Mouse (Mus musculus) stomach, embryonic 15.5 days (tissue): ENCODE results near the gene Ucn2. TPM values are rescaled to one million over a fixed set of nuclear protein-coding genes. Genes with fewer than 3 reads are reported as not detected.

ENCODE experiments used
- ATAC-seq: fragments of 200-750 bp; cut with Nextera tagmentation; 2 replicates; pipeline ENCODE4 v1.8.0; 2017; ENCODE audit warnings: low read depth, moderate number of reproducible peaks, moderate TSS enrichment; ENCODE audit not compliant: insufficient read depth, low FRiP score
- H3K27ac ChIP-seq: fragments of 300-500 bp; sonication (generic); 2 replicates; pipeline ENCODE4 v1.5.1; 2015; ENCODE audit warnings: mild to moderate bottlenecking, inconsistent platforms
- H3K27me3 ChIP-seq: fragments of 300-500 bp; sonication (generic); replicated peaks from 2 replicates; pipeline ENCODE4 v1.6.1; 2015; ENCODE audit warnings: inconsistent platforms
- H3K36me3 ChIP-seq: fragments of 300-500 bp; sonication (generic); 2 replicates; pipeline ENCODE4 v1.6.1; 2015; ENCODE audit warnings: inconsistent platforms
- H3K4me1 ChIP-seq: fragments of 300-500 bp; sonication (generic); 2 replicates; pipeline ENCODE4 v1.6.1; 2015; ENCODE audit warnings: inconsistent platforms
- H3K4me2 ChIP-seq: fragments of 300-500 bp; sonication (generic); 2 replicates; pipeline ENCODE4 v1.6.1; 2015; ENCODE audit warnings: mild to moderate bottlenecking, inconsistent platforms
- H3K4me3 ChIP-seq: fragments of 300-500 bp; sonication (generic); replicated peaks from 2 replicates; pipeline ENCODE4 v1.5.1; 2015; ENCODE audit warnings: inconsistent platforms
- H3K9ac ChIP-seq: fragments of 300-500 bp; sonication (generic); 2 replicates; pipeline ENCODE4 v1.6.1; 2015; ENCODE audit warnings: inconsistent platforms
- H3K9me3 ChIP-seq: fragments of 300-500 bp; sonication (generic); 2 replicates; pipeline ENCODE4 v1.6.1; 2016; ENCODE audit warnings: inconsistent platforms
- WGBS: fragments of 180-500 bp; shearing (Covaris S2); methylation state at CpG from one replicate; pipeline ENCODE4 v1.1.7; 2015; 5-methylcytosine and 5-hydroxymethylcytosine counted together
- polyA plus RNA-seq: library from polyadenylated mRNA; unstranded; fragments of >200 nt; fragmentation: Nextera tagmentation; extraction: Ambion mirVana; gene quantifications from 2 replicates; pipeline ENCODE4 v1.2.1, GENCODE M21; 2015

Gene Ucn2
- polyA plus RNA-seq, 1 experiment from 2014 or later = 0.12 TPM

- H3K9ac ChIP-seq = no peak overlapping the region
- no peaks in the 10 kb centered on the region for H3K36me3 ChIP-seq
- 67% methylated on average over 9 of the region's 9 CpGs for WGBS
- H3K4me1 ChIP-seq = peaks cover 5% of the 10 kb centered on the region; the same call in 1 of the 2 replicates
- no peak overlapping the region for H3K4me3 ChIP-seq
- H3K27me3 ChIP-seq = no peaks in the 10 kb centered on the region
- no peak for ATAC-seq
- no peak overlapping the region for H3K4me2 ChIP-seq
- H3K9me3 ChIP-seq = no peaks in the 10 kb centered on the region
- no peak overlapping the region for H3K27ac ChIP-seq
Observed at GRCm38 (mm10) chr9:108996411-108996810, 10.6 kb downstream of the Ucn2 start.

GRCm38 (mm10) chr9:108998287-108999166, 12.7 kb downstream of the Ucn2 start:
- WGBS = 79% methylated on average over 19 of the region's 19 CpGs
- Histone ChIP-seq H3K9me3 (no peaks in the 10 kb centered on the region), H3K36me3 (no peaks in the 10 kb centered on the region), H3K4me2 (no peak overlapping the region), H3K27ac (no peak overlapping the region), H3K4me1 (no peaks in the 10 kb centered on the region), H3K4me3 (no peak overlapping the region), H3K27me3 (no peaks in the 10 kb centered on the region), H3K9ac (no peak overlapping the region)
- no peak for ATAC-seq

- Histone ChIP-seq H3K36me3 (no peaks in the 10 kb centered on the region), H3K9me3 (no peaks in the 10 kb centered on the region), H3K4me3 (no peak overlapping the region), H3K4me2 (no peak overlapping the region), H3K27me3 (no peaks in the 10 kb centered on the region), H3K27ac (no peak overlapping the region), H3K4me1 (no peaks in the 10 kb centered on the region), H3K9ac (no peak overlapping the region)
- 71% methylated on average over 4 of the region's 4 CpGs for WGBS
- ATAC-seq = no peak
Observed at GRCm38 (mm10) chr9:108999167-108999526, 13.3 kb downstream of the Ucn2 start.

- no peaks in the 10 kb centered on the region for H3K4me1 ChIP-seq
- no peaks in the 10 kb centered on the region for H3K27me3 ChIP-seq
- H3K27ac ChIP-seq = no peak overlapping the region
- ATAC-seq = 0 out of 2 replicates have a peak, but pooled peaks have one; percentile 47
- H3K36me3 ChIP-seq = no peaks in the 10 kb centered on the region
- no peak overlapping the region for H3K4me3 ChIP-seq
- H3K9ac ChIP-seq = no peak overlapping the region
- no peak overlapping the region for H3K4me2 ChIP-seq
- H3K9me3 ChIP-seq = no peaks in the 10 kb centered on the region
- 5% methylated on average over 3 of the region's 3 CpGs for WGBS
Observed at GRCm38 (mm10) chr9:109000726-109001125, 14.9 kb downstream of the Ucn2 start.

- no peak overlapping the region for H3K9ac ChIP-seq
- no peak overlapping the region for H3K4me3 ChIP-seq
- H3K27ac ChIP-seq = no peak overlapping the region
- no peak for ATAC-seq
- H3K36me3 ChIP-seq = no peaks in the 10 kb centered on the region
- WGBS = 58% methylated on average over 2 of the region's 2 CpGs
- no peaks in the 10 kb centered on the region for H3K9me3 ChIP-seq
- no peaks in the 10 kb centered on the region for H3K27me3 ChIP-seq
- H3K4me1 ChIP-seq = no peaks in the 10 kb centered on the region
- H3K4me2 ChIP-seq = no peak overlapping the region
Observed at GRCm38 (mm10) chr9:109003201-109003600, 17.4 kb downstream of the Ucn2 start.

GRCm38 (mm10) chr9:109007025-109007780, 21.4 kb downstream of the Ucn2 start:
- no peaks in the 10 kb centered on the region for H3K9me3 ChIP-seq
- 80% methylated on average over 21 of the region's 21 CpGs for WGBS
- H3K27me3 ChIP-seq = no peaks in the 10 kb centered on the region
- 0 out of 2 replicates have a peak, but pooled peaks cover 7% of the 10 kb centered on the region for H3K4me1 ChIP-seq
- no peak overlapping the region for H3K4me2 ChIP-seq
- H3K27ac ChIP-seq = no peak overlapping the region
- no peak overlapping the region for H3K9ac ChIP-seq
- H3K4me3 ChIP-seq = no peak overlapping the region
- no peak for ATAC-seq
- no peaks in the 10 kb centered on the region for H3K36me3 ChIP-seq

- Histone ChIP-seq H3K4me3 (no peak overlapping the region), H3K4me1 (0 out of 2 replicates have a peak, but pooled peaks cover 7% of the 10 kb centered on the region)
- WGBS = 80% methylated on average over 9 of the region's 9 CpGs
Observed at GRCm38 (mm10) chr9:109008081-109008480, 22.3 kb downstream of the Ucn2 start.

GRCm38 (mm10) chr9:109008994-109009635, 23.3 kb downstream of the Ucn2 start:
- Histone ChIP-seq H3K9ac (no peak overlapping the region), H3K4me1 (0 out of 2 replicates have a peak, but pooled peaks cover 7% of the 10 kb centered on the region), H3K4me2 (no peak overlapping the region), H3K27me3 (no peaks in the 10 kb centered on the region), H3K36me3 (no peaks in the 10 kb centered on the region), H3K9me3 (no peaks in the 10 kb centered on the region), H3K27ac (no peak overlapping the region), H3K4me3 (no peak overlapping the region)
- WGBS = 58% methylated on average over 10 of the region's 10 CpGs
- no peak for ATAC-seq

More at GRCm38 (mm10) chr9:109008081-109008480, 22.3 kb downstream of the Ucn2 start:
- Histone ChIP-seq H3K9me3 (no peaks in the 10 kb centered on the region), H3K36me3 (no peaks in the 10 kb centered on the region), H3K27ac (no peak overlapping the region), H3K27me3 (no peaks in the 10 kb centered on the region), H3K9ac (no peak overlapping the region), H3K4me2 (no peak overlapping the region)
- ATAC-seq = no peak

- Histone ChIP-seq H3K4me2 (no peak overlapping the region), H3K4me3 (no peak overlapping the region), H3K27me3 (no peaks in the 10 kb centered on the region), H3K36me3 (no peaks in the 10 kb centered on the region), H3K9me3 (no peaks in the 10 kb centered on the region), H3K9ac (no peak overlapping the region), H3K27ac (no peak overlapping the region), H3K4me1 (0 out of 2 replicates have a peak, but pooled peaks cover 7% of the 10 kb centered on the region)
- no peak; the same call in 1 of the 2 replicates for ATAC-seq
- 39% methylated on average over 17 of the region's 17 CpGs for WGBS
Observed at GRCm38 (mm10) chr9:109009636-109010315, 24.0 kb downstream of the Ucn2 start.

- Histone ChIP-seq H3K36me3 (no peaks in the 10 kb centered on the region), H3K27me3 (no peaks in the 10 kb centered on the region), H3K9me3 (no peaks in the 10 kb centered on the region), H3K27ac (no peak overlapping the region), H3K4me1 (0 out of 2 replicates have a peak, but pooled peaks cover 10% of the 10 kb centered on the region), H3K9ac (no peak overlapping the region), H3K4me3 (no peak overlapping the region), H3K4me2 (no peak overlapping the region)
- ATAC-seq = no peak
- WGBS = 76% methylated on average over 14 of the region's 14 CpGs
Observed at GRCm38 (mm10) chr9:109010316-109010690, 24.5 kb downstream of the Ucn2 start.

GRCm38 (mm10) chr9:109015397-109015796, 29.6 kb downstream of the Ucn2 start:
- Histone ChIP-seq H3K9ac (no peak overlapping the region), H3K9me3 (no peaks in the 10 kb centered on the region), H3K4me2 (no peak overlapping the region), H3K4me3 (no peak overlapping the region), H3K27ac (no peak overlapping the region), H3K27me3 (no peaks in the 10 kb centered on the region), H3K4me1 (0 out of 2 replicates have a peak, but pooled peaks cover 7% of the 10 kb centered on the region), H3K36me3 (no peaks in the 10 kb centered on the region)
- WGBS = 36% methylated on average over 8 of the region's 8 CpGs
- ATAC-seq = peak; percentile 71; the same call in 1 of the 2 replicates
